Mouse (Mus musculus) intestine, embryonic 16.5 days (tissue): Measurements from ENCODE around the gene Il12b. TPM values are rescaled to one million over a fixed set of nuclear protein-coding genes. Genes with fewer than 3 reads are reported as not detected.

Experiments used
- ATAC-seq: fragments of 200-750 bp; cut with Nextera tagmentation; 2 replicates; pipeline ENCODE4 v1.8.0; 2017; ENCODE audit warnings: moderate TSS enrichment, moderate library complexity
- H3K27ac ChIP-seq: fragments of 300-500 bp; sonication (generic); 2 replicates; pipeline ENCODE4 v1.5.1; 2014; ENCODE audit warnings: mild to moderate bottlenecking, low read length
- H3K27me3 ChIP-seq: fragments of 300-500 bp; sonication (generic); replicated peaks from 2 replicates; pipeline ENCODE4 v1.6.1; 2014; ENCODE audit warnings: low read length, control low read depth, mixed read lengths; ENCODE audit not compliant: control insufficient read depth, insufficient read depth
- H3K36me3 ChIP-seq: fragments of 300-500 bp; sonication (generic); 2 replicates; pipeline ENCODE4 v1.6.1; 2014; ENCODE audit warnings: low read length, control low read depth; ENCODE audit not compliant: control insufficient read depth, insufficient read depth
- H3K4me1 ChIP-seq: fragments of 300-500 bp; sonication (generic); 2 replicates; pipeline ENCODE4 v1.6.1; 2014; ENCODE audit warnings: low read length, control low read depth, mixed read lengths; ENCODE audit not compliant: control insufficient read depth, insufficient read depth
- H3K4me2 ChIP-seq: fragments of 300-500 bp; sonication (generic); 2 replicates; pipeline ENCODE4 v1.6.1; 2014; ENCODE audit warnings: low read depth, low read length, control low read depth
- H3K4me3 ChIP-seq: fragments of 300-500 bp; sonication (generic); 2 replicates; pipeline ENCODE4 v1.5.1; 2014; ENCODE audit warnings: mild to moderate bottlenecking, low read length
- H3K9ac ChIP-seq: fragments of 300-500 bp; sonication (generic); 2 replicates; pipeline ENCODE4 v1.6.1; 2014; ENCODE audit warnings: low read depth, low read length
- H3K9me3 ChIP-seq: fragments of 300-500 bp; sonication (generic); 2 replicates; pipeline ENCODE4 v1.6.1; 2016; ENCODE audit warnings: low read length, control low read depth; ENCODE audit not compliant: control insufficient read depth
- WGBS: fragments of 180-500 bp; shearing (Covaris S2); extraction: QIAGEN DNeasy Blood & Tissue Kit; methylation state at CpG from one replicate; pipeline ENCODE4 v1.1.7; 2014; 5-methylcytosine and 5-hydroxymethylcytosine counted together
- polyA plus RNA-seq: library from polyadenylated mRNA; unstranded; fragments of >200 nt; fragmentation: Nextera tagmentation; extraction: Ambion mirVana; gene quantifications from 2 replicates; pipeline ENCODE4 v1.2.1, GENCODE M21; 2015

Gene Il12b
- polyA plus RNA-seq, 1 experiment from 2014 or later = not detected

DNA sequence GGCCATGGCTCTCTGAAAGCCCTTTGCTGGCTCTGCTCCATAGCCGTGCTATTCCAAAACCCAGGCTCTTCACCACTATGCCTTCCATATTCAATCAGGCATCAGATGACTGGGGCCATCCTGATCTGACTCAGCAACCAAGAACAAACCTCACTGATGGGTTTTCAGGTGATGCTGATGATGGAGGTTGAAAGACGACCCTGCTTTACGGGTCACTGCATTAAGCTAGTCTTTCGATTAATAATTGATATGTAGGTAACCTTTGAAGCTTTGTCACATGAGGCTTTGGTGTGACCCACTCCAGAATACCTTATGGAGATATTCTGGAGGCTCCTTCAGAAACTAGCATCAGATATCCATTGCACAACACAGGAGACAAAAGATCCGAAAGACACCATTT, 6.6 kb downstream of the Il12b start:
- no peak for ATAC-seq
- no peak overlapping the region for H3K4me2 ChIP-seq

DNA sequence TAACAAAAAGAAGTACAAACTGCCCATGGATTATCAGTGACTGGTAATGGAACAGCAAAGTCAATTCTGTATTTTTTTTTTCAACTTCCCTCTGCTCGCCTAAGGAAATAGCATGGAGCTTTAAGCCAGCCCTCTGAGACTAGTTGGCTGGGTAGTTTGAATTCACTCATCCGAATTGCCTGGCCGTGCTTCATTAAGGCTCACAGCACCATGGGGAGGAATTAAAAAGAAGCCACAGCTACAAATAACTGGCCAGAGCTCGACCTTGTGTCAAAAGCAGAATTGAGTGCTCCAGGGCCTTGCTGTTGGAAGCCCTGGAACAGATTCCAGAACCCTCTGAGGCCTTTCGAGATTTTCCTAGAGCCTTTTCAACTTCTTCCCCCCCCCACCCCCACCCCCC, 8.8 kb downstream of the Il12b start:
- H3K4me2 ChIP-seq = no peak overlapping the region
- no peak overlapping the region for H3K27ac ChIP-seq
- H3K36me3 ChIP-seq = no peaks in the 10 kb centered on the region
- 39% methylated on average over 5 of the region's 5 CpGs for WGBS
- no peak overlapping the region for H3K9ac ChIP-seq
- no peak overlapping the region for H3K4me3 ChIP-seq
- no peaks in the 10 kb centered on the region for H3K4me1 ChIP-seq
- H3K9me3 ChIP-seq = no peaks in the 10 kb centered on the region
- ATAC-seq = no peak
- no peaks in the 10 kb centered on the region for H3K27me3 ChIP-seq

More for the DNA sequence above, 6.6 kb downstream of the Il12b start:
- no peaks in the 10 kb centered on the region for H3K9me3 ChIP-seq
- no peak overlapping the region for H3K27ac ChIP-seq
- no peaks in the 10 kb centered on the region for H3K36me3 ChIP-seq
- H3K4me3 ChIP-seq = no peak overlapping the region
- no peak overlapping the region for H3K9ac ChIP-seq
- WGBS = 75% methylated on average over 5 of the region's 5 CpGs
- no peaks in the 10 kb centered on the region for H3K4me1 ChIP-seq
- no peaks in the 10 kb centered on the region for H3K27me3 ChIP-seq

DNA sequence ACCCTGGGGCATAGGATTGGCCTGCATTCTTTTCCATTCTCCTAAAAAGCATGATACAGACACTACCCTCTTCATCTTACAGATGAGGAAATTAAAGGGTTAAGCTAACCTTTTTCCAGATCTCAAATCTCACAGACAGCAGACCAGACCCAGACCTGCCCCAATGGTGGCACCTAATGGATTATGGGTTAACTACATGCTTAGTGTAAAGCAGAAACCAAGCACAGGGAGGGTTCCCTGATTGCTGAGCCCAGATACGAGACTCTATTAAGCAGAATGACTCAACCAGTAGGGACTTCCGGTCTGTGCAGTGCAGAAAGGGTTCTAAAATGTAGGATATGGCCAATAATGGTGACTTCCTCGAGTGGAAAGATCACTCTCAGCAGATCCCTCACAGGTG, 10.6 kb downstream of the Il12b start:
- 50% methylated on average over 3 of the region's 3 CpGs for WGBS
- Histone ChIP-seq H3K4me2 (no peak overlapping the region), H3K27ac (no peak overlapping the region), H3K27me3 (no peaks in the 10 kb centered on the region), H3K4me3 (no peak overlapping the region), H3K9ac (no peak overlapping the region), H3K36me3 (no peaks in the 10 kb centered on the region), H3K9me3 (no peaks in the 10 kb centered on the region), H3K4me1 (no peaks in the 10 kb centered on the region)
- ATAC-seq = no peak

DNA sequence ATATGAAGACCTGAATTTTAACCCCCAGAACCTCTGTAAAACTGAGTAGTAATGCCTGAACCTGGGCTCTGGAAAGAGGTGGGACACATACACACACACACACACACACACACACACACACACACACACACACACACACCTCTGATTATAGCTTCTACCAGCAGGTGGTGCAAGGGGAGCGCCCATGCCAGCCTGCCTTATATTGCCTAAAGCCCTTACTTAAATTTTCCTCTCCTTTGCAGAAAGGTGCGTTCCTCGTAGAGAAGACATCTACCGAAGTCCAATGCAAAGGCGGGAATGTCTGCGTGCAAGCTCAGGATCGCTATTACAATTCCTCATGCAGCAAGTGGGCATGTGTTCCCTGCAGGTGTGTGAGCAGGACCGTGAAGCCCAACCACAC, 12.4 kb downstream of the Il12b start:
- H3K4me3 ChIP-seq = no peak overlapping the region
- no peak overlapping the region for H3K4me2 ChIP-seq
- no peak overlapping the region for H3K27ac ChIP-seq
- WGBS = 81% methylated on average over 8 of the region's 8 CpGs
- H3K36me3 ChIP-seq = no peaks in the 10 kb centered on the region
- no peaks in the 10 kb centered on the region for H3K4me1 ChIP-seq
- H3K27me3 ChIP-seq = no peaks in the 10 kb centered on the region
- no peak overlapping the region for H3K9ac ChIP-seq
- no peak for ATAC-seq
- H3K9me3 ChIP-seq = no peaks in the 10 kb centered on the region

DNA sequence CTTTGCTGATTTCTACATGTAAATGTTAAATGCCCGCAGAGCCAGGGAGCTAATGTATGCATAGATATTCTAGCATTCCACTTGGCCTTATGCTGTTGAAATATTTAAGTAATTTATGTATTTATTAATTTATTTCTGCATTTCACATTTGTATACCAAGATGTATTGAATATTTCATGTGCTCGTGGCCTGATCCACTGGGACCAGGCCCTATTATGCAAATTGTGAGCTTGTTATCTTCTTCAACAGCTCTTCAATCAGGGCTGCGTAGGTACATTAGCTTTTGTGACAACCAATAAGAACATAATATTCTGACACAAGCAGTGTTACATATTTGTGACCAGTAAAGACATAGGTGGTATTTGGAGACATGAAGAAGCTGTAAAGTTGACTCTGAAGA, 13.5 kb downstream of the Il12b start:
- Histone ChIP-seq H3K27me3 (no peaks in the 10 kb centered on the region), H3K9ac (no peak overlapping the region), H3K36me3 (no peaks in the 10 kb centered on the region), H3K4me1 (no peaks in the 10 kb centered on the region), H3K27ac (no peak overlapping the region), H3K4me3 (no peak overlapping the region), H3K9me3 (no peaks in the 10 kb centered on the region), H3K4me2 (no peak overlapping the region)
- WGBS = 84% methylated on average over 3 of the region's 3 CpGs
- no peak for ATAC-seq

DNA sequence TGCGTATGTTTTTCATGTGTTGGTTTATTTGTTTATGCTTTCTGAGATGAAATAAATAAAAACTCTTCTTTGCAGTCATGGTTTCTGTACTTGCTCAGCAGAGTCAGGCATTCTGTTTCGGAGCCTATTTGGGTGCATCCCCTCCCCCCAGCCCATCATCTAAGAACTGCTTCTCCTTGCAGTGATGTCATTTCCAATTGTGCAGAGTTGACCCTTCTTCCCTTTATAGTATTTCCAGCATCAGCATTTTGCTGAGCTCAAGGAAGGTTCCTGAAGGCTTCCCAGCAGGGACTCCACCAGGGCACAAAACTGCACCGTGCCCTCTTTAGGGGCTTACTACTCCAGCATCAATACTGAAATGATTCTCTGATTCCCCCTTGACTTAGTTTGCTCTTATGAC, 14.7 kb downstream of the Il12b start:
- Histone ChIP-seq H3K4me3 (no peak overlapping the region), H3K36me3 (no peaks in the 10 kb centered on the region), H3K27me3 (no peaks in the 10 kb centered on the region), H3K9me3 (no peaks in the 10 kb centered on the region), H3K9ac (no peak overlapping the region), H3K4me1 (no peaks in the 10 kb centered on the region), H3K27ac (no peak overlapping the region), H3K4me2 (no peak overlapping the region)
- WGBS = 89% methylated on average over 3 of the region's 3 CpGs
- no peak for ATAC-seq

DNA sequence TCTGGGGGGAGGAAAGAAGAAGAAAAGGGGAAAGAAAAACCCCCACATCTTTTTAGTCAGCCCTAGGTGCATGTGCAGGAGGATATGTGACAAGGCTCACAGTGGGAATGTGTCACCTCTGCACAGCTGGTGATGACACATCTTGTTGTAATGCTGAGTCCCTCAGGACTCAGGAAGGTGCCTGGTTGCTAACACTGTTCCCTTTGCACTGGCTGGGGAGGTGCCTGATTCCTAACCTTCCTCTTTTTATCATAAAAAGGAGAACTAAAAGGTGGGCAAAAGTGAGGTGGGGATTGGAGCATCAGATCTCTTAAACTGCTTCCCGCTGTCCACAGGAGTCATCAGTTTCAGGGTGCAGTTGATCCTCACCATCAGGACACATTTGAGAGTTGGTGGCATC, 17.5 kb downstream of the Il12b start:
- H3K4me1 ChIP-seq = no peaks in the 10 kb centered on the region
- H3K36me3 ChIP-seq = no peaks in the 10 kb centered on the region
- H3K9me3 ChIP-seq = no peaks in the 10 kb centered on the region
- WGBS = 63% methylated on average over 1 of the region's 1 CpGs
- H3K4me2 ChIP-seq = no peak overlapping the region
- H3K9ac ChIP-seq = no peak overlapping the region
- H3K4me3 ChIP-seq = no peak overlapping the region
- no peak overlapping the region for H3K27ac ChIP-seq
- no peak for ATAC-seq
- no peaks in the 10 kb centered on the region for H3K27me3 ChIP-seq

DNA sequence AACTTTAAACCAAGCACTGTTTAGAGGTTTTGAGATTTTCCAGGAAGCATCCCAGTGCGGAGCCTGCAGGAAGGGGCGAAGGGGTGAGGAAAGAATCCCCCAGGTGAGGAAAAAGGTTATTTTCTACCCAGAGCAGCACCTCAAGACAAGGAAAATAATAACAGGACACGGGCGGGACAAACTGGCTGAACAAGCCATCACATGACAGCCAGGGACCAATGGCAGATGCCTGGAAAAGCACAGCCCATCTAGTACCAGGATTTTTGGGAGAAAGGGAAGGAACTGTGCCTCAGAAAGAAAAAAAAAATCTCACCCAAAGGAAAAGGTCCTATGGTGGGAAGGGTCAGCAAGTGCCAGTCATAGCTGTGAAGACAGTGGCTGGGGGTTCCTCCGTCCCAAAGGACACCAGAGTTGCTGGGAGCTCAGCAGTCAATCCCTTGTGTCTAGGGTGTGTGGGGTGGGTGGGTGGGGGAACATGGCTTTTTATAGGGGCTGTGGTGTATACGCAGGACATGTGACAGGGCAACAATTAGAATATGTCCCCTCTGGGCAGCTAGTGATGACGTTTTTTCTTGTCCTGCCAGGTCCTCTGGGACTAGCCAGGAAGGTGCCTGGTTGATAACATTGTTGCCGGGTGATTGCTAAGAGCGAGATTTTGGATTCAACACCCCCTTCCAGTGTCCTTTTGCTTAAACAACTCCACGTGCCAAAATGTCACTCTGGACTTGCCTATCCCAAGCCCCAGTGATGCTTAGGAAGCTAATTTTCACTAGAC, 22.7 kb downstream of the Il12b start:
- no peak overlapping the region for H3K27ac ChIP-seq
- WGBS = 65% methylated on average over 10 of the region's 10 CpGs
- H3K36me3 ChIP-seq = no peaks in the 10 kb centered on the region
- H3K4me1 ChIP-seq = no peaks in the 10 kb centered on the region
- no peak overlapping the region for H3K9ac ChIP-seq
- no peaks in the 10 kb centered on the region for H3K9me3 ChIP-seq
- no peak overlapping the region for H3K4me3 ChIP-seq
- H3K27me3 ChIP-seq = no peaks in the 10 kb centered on the region
- ATAC-seq = no peak
- no peak overlapping the region for H3K4me2 ChIP-seq

DNA sequence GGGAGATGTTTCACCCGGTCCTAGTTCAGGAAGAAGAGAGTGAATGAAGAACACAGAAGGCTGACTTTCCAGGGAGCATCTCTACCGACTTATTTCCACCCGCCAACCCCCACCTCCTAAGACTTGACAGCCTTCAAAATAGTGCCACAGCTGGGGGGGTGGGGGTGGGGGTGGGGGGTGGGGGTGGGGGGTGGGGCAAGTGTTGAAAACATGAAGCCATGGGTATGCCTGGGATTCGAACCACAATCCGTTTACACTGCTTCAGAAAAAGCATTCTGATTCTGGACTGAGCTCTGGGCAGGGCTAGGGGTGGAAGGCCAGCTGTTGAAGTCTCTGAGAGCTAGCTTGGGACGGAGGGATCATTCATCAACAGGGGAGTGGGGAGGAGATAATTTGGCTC, 23.4 kb downstream of the Il12b start:
- Histone ChIP-seq H3K27ac (no peak overlapping the region), H3K4me3 (no peak overlapping the region), H3K9me3 (no peaks in the 10 kb centered on the region), H3K36me3 (no peaks in the 10 kb centered on the region), H3K4me2 (no peak overlapping the region), H3K4me1 (no peaks in the 10 kb centered on the region), H3K27me3 (no peaks in the 10 kb centered on the region), H3K9ac (no peak overlapping the region)
- ATAC-seq = no peak
- WGBS = 49% methylated on average over 6 of the region's 6 CpGs

DNA sequence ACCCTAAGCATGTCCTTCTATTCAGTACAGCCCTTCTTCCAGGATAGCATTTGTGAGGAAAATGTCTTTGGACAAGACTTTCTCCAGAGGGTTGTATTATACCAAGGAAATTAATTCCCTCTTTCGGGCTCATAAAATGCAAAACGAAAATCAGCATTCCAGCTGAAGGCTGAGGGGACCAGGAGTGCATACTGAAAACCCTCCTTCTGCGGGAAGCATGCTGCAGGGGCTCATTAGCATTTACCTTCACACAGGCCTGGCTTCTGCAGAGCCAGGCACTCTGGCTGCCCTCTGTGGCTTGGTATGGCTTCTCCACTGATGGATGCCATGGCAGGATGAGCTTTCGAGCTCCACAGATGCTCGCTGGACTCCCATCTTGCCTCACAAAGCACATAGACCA, 24.1 kb downstream of the Il12b start:
- Histone ChIP-seq H3K36me3 (no peaks in the 10 kb centered on the region), H3K27me3 (no peaks in the 10 kb centered on the region), H3K9ac (no peak overlapping the region), H3K9me3 (no peaks in the 10 kb centered on the region), H3K4me2 (no peak overlapping the region), H3K4me1 (no peaks in the 10 kb centered on the region), H3K27ac (no peak overlapping the region), H3K4me3 (no peak overlapping the region)
- 68% methylated on average over 5 of the region's 5 CpGs for WGBS
- no peak for ATAC-seq
